Mouse (Mus musculus): ENCODE measurements around the gene Aes. TPM values are rescaled to one million over a fixed set of nuclear protein-coding genes. Genes with fewer than 3 reads are reported as not detected.

The Aes gene
- 334 and 467 TPM in 2 replicates for polyA plus RNA-seq (2016; fragmentation: Nextera tagmentation; extraction: Ambion mirVana)

DNA sequence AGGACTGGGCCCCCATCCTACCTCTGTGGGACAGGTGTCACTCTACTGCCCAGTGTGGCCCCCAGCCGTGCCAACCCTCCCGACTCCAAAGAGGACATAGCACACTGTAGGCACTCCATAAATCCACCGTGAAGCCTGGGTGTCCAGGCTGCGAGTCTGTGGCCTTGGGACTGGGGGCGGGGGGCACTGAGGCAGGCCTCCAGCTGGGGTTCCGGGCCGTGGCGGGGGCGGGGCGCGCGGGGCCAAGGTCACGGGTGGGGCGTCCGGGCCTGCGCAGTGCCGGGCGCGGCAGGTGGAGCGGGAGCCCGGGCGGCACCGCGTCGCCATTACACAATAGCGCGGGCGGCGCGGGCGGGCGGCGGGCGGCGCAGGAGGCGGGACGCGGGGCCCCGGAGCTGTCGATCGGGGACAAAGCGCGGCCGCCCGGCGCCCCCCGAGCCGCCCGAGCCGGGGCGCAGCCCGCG is at the start of gene Aes:
Aes (plus strand) TSS at position 326 of the 464 bp plus-strand sequence.
- peak; percentile 61 for DNase-seq (ENCODE audit: low spot score)
- H3K9me3 ChIP-seq (replicated peaks): no peaks in the 10 kb centered on the region
- H3K4me3 ChIP-seq: peak within 1 kb of the TSS; percentile 95
- H3K36me3 ChIP-seq: peaks cover 29% of the 10 kb centered on the region
- 1% methylated on average over 36 of the region's 53 CpGs for WGBS
- peaks cover 48% of the 10 kb centered on the region for H3K4me1 ChIP-seq
- peaks cover 26% of the 10 kb centered on the region for H3K27me3 ChIP-seq (ENCODE audit: low read depth, poor library complexity, severe bottlenecking)
- H3K27ac ChIP-seq (replicated peaks): peak within 1 kb of the TSS; percentile 99

GRCm38 (mm10) chr10:81510246-81510810 is 49.0 kb upstream of the Aes start:
- DNase-seq (ENCODE audit: low spot score): no peak
- WGBS: 85% methylated on average over 14 of the region's 14 CpGs
- H3K4me1 ChIP-seq: peaks cover 2% of the 10 kb centered on the region; the same call in 1 of the 2 replicates
- peaks cover 20% of the 10 kb centered on the region for H3K27me3 ChIP-seq (ENCODE audit: low read depth, poor library complexity, severe bottlenecking)
- H3K27ac ChIP-seq (replicated peaks): no peak overlapping the region
- no peaks in the 10 kb centered on the region for H3K36me3 ChIP-seq
- H3K9me3 ChIP-seq (replicated peaks): peaks cover 10% of the 10 kb centered on the region; the same call in 1 of the 2 replicates
- no peak overlapping the region for H3K4me3 ChIP-seq

- peaks cover 10% of the 10 kb centered on the region; the same call in 1 of the 2 replicates for H3K9me3 ChIP-seq (replicated peaks)
- WGBS: 85% methylated on average over 5 of the region's 5 CpGs
- no peak for DNase-seq (ENCODE audit: low spot score)
- H3K36me3 ChIP-seq: no peaks in the 10 kb centered on the region
- H3K4me1 ChIP-seq: no peaks in the 10 kb centered on the region
- H3K4me3 ChIP-seq: no peak overlapping the region
- peaks cover 27% of the 10 kb centered on the region for H3K27me3 ChIP-seq (ENCODE audit: low read depth, poor library complexity, severe bottlenecking)
- H3K27ac ChIP-seq (replicated peaks): no peak overlapping the region
Measured at GRCm38 (mm10) chr10:81513798-81514197, 45.5 kb upstream of the Aes start.

DNA sequence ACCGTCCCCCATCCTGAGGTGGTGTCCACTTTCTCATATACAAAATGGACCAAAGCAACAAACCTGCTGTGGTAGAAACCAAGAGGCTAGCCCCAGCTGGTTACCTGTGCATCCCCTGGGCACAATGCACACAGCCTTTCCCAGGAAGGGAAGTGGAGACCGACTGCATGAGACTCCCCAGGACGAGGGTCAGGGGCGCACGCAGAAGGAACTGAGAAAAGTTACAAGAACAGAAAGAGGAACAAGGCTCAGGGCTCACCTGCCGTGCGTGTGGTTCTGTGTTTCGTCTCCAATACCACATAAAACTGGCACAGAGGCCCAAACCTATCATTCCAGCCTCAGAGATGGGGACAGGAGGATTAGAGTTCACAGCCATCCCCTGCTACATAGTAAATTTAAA is 42.1 kb upstream of the Aes start:
- H3K27me3 ChIP-seq (ENCODE audit: low read depth, poor library complexity, severe bottlenecking): peaks cover 9% of the 10 kb centered on the region
- H3K9me3 ChIP-seq (replicated peaks): peaks cover 10% of the 10 kb centered on the region; the same call in 1 of the 2 replicates
- no peak for DNase-seq (ENCODE audit: low spot score)
- 83% methylated on average over 8 of the region's 8 CpGs for WGBS
- H3K4me1 ChIP-seq: no peaks in the 10 kb centered on the region
- H3K36me3 ChIP-seq: no peaks in the 10 kb centered on the region
- H3K4me3 ChIP-seq: no peak overlapping the region
- H3K27ac ChIP-seq (replicated peaks): no peak overlapping the region

- Histone ChIP-seq H3K4me1 (peaks cover 2% of the 10 kb centered on the region; the same call in 1 of the 2 replicates), H3K27ac (replicated peaks) (no peak overlapping the region), H3K36me3 (no peaks in the 10 kb centered on the region), H3K27me3 (ENCODE audit: low read depth, poor library complexity, severe bottlenecking) (peaks cover 14% of the 10 kb centered on the region), H3K9me3 (replicated peaks) (peaks cover 9% of the 10 kb centered on the region; the same call in 1 of the 2 replicates), H3K4me3 (no peak overlapping the region)
- WGBS: 12% methylated on average over 4 of the region's 4 CpGs
- DNase-seq (ENCODE audit: low spot score): peak; percentile 73
Measured at GRCm38 (mm10) chr10:81518546-81518945, 40.7 kb upstream of the Aes start.

DNA sequence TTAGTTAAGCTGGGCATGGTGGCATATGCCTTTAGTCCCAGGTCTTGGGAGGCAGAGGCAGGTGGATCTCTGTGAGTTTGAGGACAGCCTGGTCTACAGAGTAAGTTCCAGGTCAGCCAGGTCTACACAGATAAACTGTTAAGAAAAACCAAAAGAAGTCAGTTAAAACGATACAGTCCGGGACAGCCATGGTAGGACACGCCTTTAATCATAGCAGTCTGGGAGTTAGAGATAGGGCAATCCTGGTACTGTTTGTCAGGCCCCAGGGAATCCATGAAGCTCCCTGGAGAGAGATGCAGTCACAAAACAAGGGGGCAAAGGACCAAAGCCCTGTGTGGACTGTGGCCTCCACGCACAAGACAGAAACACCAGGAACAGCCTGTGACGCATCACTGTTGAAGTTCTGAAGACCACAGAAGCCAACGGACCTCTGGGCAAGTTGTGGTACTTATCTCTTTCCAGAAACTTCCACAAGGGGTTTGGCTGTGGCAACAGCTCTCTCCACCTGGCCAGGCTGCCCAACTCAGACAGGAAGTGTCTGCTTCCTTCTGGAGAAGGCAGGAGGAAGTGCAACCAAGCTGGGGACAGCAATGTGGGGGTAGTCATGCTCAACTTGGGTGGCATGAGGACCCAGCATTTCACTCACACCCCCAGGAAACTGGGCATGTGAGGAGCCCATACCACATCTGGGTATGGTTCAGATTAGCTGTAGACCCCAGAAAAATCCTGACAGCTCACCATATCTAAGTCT is 39.9 kb upstream of the Aes start:
- no peak for DNase-seq (ENCODE audit: low spot score)
- no peak overlapping the region for H3K4me3 ChIP-seq
- WGBS: 90% methylated on average over 6 of the region's 6 CpGs

DNA sequence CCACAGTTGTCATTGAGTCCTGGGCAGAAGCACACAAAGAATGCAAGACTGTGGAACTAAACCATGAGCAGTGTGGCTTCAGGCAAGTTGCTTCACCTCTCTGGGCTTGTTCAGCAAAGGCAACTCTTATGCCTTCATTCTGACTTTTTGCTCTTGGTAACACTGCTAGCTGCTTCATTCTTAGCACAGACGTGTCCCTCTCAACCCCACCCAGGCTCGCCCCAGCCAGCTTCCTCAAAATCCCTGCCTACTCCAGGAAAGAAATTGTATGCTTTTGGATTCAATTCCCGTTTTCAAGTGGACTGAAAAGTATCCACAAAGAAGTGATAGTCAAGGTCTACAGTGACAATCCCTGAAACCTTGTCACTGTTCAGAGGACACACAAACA is 39.3 kb upstream of the Aes start:
- WGBS: 75% methylated on average over 3 of the region's 3 CpGs

More for the DNA sequence above, 39.9 kb upstream of the Aes start:
- Histone ChIP-seq H3K27ac (replicated peaks) (no peak overlapping the region), H3K27me3 (ENCODE audit: low read depth, poor library complexity, severe bottlenecking) (peaks cover 23% of the 10 kb centered on the region), H3K36me3 (no peaks in the 10 kb centered on the region), H3K4me1 (peaks cover 9% of the 10 kb centered on the region; the same call in 1 of the 2 replicates), H3K9me3 (replicated peaks) (0 out of 2 replicates have a peak, but pooled peaks cover under 1% of the 10 kb centered on the region)

GRCm38 (mm10) chr10:81523142-81523541 is 36.1 kb upstream of the Aes start:
- Histone ChIP-seq H3K27ac (replicated peaks) (no peak overlapping the region), H3K27me3 (ENCODE audit: low read depth, poor library complexity, severe bottlenecking) (peaks cover 22% of the 10 kb centered on the region), H3K4me1 (peaks cover 13% of the 10 kb centered on the region; the same call in 1 of the 2 replicates), H3K36me3 (0 out of 2 replicates have a peak, but pooled peaks cover 4% of the 10 kb centered on the region), H3K4me3 (no peak overlapping the region), H3K9me3 (replicated peaks) (no peaks in the 10 kb centered on the region)
- DNase-seq (ENCODE audit: low spot score): no peak
- 78% methylated on average over 6 of the region's 6 CpGs for WGBS

More for the DNA sequence above, 39.3 kb upstream of the Aes start:
- Histone ChIP-seq H3K27me3 (ENCODE audit: low read depth, poor library complexity, severe bottlenecking) (peaks cover 25% of the 10 kb centered on the region), H3K4me3 (no peak overlapping the region), H3K4me1 (peaks cover 10% of the 10 kb centered on the region; the same call in 1 of the 2 replicates), H3K27ac (replicated peaks) (no peak overlapping the region), H3K36me3 (no peaks in the 10 kb centered on the region), H3K9me3 (replicated peaks) (no peaks in the 10 kb centered on the region)
- no peak for DNase-seq (ENCODE audit: low spot score)

GRCm38 (mm10) chr10:81523570-81523969 is 35.7 kb upstream of the Aes start:
- H3K4me1 ChIP-seq: peaks cover 13% of the 10 kb centered on the region; the same call in 1 of the 2 replicates
- H3K27ac ChIP-seq (replicated peaks): no peak overlapping the region
- 26% methylated on average over 19 of the region's 19 CpGs for WGBS
- H3K4me3 ChIP-seq: 0 out of 2 replicates have a peak overlapping the region, but pooled peaks have one; percentile 9
- 0 out of 2 replicates have a peak, but pooled peaks cover 7% of the 10 kb centered on the region for H3K36me3 ChIP-seq
- DNase-seq (ENCODE audit: low spot score): no peak
- H3K9me3 ChIP-seq (replicated peaks): no peaks in the 10 kb centered on the region
- peaks cover 22% of the 10 kb centered on the region for H3K27me3 ChIP-seq (ENCODE audit: low read depth, poor library complexity, severe bottlenecking)

DNA sequence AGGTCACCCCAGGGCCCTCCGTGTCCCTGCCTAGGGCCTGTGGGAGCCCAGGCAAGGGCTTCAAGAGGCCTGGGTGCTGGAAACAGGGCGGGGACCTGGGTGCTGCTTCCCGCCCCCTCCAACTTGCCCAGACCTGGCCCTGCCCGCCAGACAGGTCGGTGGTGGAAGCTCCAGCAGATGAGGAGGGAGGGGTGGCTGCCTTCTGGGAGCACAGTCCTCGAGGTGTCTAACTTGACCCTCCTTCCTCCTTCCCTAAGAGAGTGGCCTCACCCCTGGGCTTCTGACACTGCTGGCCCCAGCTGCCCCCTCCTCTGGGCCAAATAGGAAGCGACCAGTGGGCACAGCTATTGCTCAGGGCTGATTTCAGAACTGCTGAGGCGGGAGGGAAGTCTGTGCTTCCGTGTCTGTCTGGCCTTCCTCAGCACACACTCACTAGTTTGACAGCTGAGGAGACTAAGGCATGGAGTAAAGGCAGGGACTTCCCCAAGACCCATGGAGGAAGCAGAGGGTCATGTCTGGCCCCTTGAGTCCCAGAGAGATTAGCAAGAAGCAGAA is 35.2 kb upstream of the Aes start, which contains the start of gene Gna15:
Gna15 (minus strand) TSS at position 175 of the 555 bp plus-strand sequence.
- Histone ChIP-seq H3K27ac (replicated peaks) (no peak within 1 kb of the TSS), H3K36me3 (peaks cover 12% of the 10 kb centered on the region), H3K9me3 (replicated peaks) (no peaks in the 10 kb centered on the region), H3K27me3 (ENCODE audit: low read depth, poor library complexity, severe bottlenecking) (peaks cover 22% of the 10 kb centered on the region), H3K4me1 (peaks cover 13% of the 10 kb centered on the region; the same call in 1 of the 2 replicates), H3K4me3 (0 out of 2 replicates have a peak within 1 kb of the TSS, but pooled peaks have one; percentile 9)
- DNase-seq (ENCODE audit: low spot score): no peak
- WGBS: 31% methylated on average over 9 of the region's 9 CpGs

DNA sequence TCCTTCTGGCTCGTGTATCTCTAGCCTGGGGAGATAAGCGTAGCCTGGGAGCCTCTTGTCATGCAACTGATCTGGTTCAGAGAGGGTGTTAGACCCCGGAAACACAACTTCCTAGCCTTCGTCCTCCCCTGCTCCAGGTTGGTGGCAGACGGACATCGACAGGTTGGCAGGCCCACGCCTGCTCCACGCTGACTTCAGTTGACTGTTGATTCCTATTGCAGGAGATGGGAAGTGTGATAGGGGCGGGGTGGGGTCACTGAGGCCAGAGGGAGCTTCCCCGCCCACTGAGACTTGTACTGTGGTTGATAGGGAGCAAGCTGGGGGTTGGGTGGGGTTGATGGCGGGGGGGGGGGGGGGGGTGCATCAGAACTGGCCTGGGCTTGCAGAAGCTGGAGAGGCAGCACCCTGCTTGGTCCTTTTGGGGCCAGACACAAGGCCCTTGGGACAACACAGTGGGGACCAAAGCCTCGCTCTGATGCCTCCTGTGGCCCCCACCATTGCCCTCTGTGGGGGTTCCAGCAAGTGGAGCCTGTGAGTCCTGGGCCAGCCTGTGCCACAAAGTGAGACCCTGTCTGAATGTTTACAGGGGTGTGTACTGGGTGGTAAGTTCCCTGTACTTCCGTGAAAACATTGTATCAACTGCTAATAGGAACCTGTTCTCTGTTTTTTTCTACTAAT is 34.1 kb upstream of the Aes start:
- H3K27me3 ChIP-seq (ENCODE audit: low read depth, poor library complexity, severe bottlenecking): peaks cover 22% of the 10 kb centered on the region
- peaks cover 13% of the 10 kb centered on the region; the same call in 1 of the 2 replicates for H3K4me1 ChIP-seq
- H3K36me3 ChIP-seq: peaks cover 22% of the 10 kb centered on the region
- no peak overlapping the region for H3K4me3 ChIP-seq
- no peaks in the 10 kb centered on the region for H3K9me3 ChIP-seq (replicated peaks)
- no peak overlapping the region for H3K27ac ChIP-seq (replicated peaks)
- WGBS: 74% methylated on average over 12 of the region's 13 CpGs
- DNase-seq (ENCODE audit: low spot score): no peak

GRCm38 (mm10) chr10:81526779-81527178 is 32.5 kb upstream of the Aes start:
- Histone ChIP-seq H3K9me3 (replicated peaks) (no peaks in the 10 kb centered on the region), H3K27ac (replicated peaks) (no peak overlapping the region), H3K27me3 (ENCODE audit: low read depth, poor library complexity, severe bottlenecking) (peaks cover 22% of the 10 kb centered on the region), H3K36me3 (peaks cover 38% of the 10 kb centered on the region), H3K4me1 (peaks cover 13% of the 10 kb centered on the region; the same call in 1 of the 2 replicates), H3K4me3 (no peak overlapping the region)
- DNase-seq (ENCODE audit: low spot score): peak; percentile 84
- WGBS: 14% methylated on average over 14 of the region's 14 CpGs
